Mouse (Mus musculus) spleen, adult 10 weeks (tissue): ENCODE results near the gene Uqcr10. TPM values are rescaled to one million over a fixed set of nuclear protein-coding genes. Genes with fewer than 3 reads are reported as not detected.

ENCODE experiments used
- polyA plus RNA-seq: library from polyadenylated mRNA; stranded (reverse); fragments of 350-450 nt; fragmentation: Illumina TruSeq; extraction: RNeasy Lipid Tissue Mini Kit (QIAGEN cat#74804); gene quantifications from one replicate; pipeline ENCODE4 v1.2.3, GENCODE M21; 2015; ENCODE audit warnings: low replicate concordance; ENCODE audit not compliant: insufficient read depth

Uqcr10 gene
- polyA plus RNA-seq: 53.9 TPM

DNA sequence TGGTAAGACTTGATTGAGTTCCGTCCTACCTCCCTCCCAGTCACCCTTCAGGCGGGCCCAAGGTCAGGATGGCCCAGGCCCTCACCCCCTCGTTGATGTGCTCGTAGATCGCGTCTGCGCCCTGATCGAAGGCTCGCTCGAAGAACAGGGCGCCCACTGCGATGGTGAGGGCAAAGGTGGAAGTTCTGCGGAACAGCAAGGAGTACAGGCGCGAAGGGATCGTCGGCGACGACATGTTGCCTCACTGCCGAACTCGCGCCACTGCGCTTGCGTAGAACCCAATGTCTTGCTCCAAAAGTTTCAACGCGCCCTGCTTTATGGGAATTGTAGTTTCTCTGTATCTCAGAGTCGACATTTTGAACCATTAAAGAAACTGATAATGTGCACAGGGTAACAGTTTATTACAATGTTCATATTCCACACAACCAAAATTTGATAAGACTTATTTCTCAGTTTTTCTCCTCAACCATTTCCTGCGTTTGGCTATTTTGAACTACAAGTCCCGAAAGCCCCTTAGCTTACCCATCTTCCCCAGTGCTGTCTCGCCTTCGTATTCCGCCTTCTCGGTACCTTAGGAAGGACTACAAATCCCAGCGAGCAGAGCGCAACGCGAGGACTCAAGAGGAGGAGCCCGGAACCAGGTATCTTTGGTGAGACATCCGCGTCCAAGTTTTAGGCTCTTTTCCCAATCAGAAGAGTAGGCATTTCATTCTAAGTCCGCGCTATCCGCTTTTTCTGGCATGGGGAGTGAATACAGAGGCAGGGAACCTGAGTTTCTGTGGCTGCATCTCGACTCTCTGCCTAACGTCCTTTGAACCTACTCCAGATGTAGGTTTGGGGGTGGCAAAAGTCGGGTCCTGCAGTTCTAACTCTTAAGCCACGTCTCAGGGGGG lies at the start of gene Uqcr10, which contains the start of gene Zmat5:
Gene Uqcr10, minus strand, starts transcription at position 271 of the 893 bp plus-strand sequence.
Gene Zmat5, plus strand, starts transcription at position 607 of the 893 bp plus-strand sequence.

DNA sequence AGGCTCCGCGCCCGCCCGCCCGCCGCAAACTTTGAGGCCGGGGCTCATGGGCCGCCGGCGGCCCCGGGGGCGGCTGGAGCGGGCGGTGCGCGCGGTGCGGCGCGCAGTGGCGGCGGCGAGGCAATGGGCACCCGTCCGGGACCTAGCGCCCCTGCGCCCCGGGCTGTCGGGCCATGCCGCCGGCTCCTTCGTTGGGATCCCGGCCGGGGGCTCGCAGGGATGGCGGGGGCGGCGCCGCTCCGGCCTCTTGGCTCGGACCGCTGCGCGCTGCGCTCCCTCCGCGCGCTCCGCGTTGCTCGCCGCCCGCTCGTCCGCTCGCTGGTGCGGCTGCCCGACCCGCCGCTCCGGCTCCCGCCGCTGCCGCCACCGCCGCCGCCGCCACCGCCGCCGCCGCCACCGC lies 42.6 kb upstream of the Uqcr10 start, which contains the start of gene Cabp7:
Gene Cabp7, minus strand, starts transcription at position 46 of the 400 bp plus-strand sequence.

Other genes starting within 250 kb of the Uqcr10 start
- gene Mtmr3, start 109.5 kb downstream of the Uqcr10 start, polyA plus RNA-seq: 62.7 TPM
- gene Gm11032, start 84.3 kb downstream of the Uqcr10 start, polyA plus RNA-seq: not detected
- 23.1 TPM for gene Ascc2, start 66.6 kb downstream of the Uqcr10 start, polyA plus RNA-seq
- gene Zmat5, start 336 bp upstream of the Uqcr10 start, polyA plus RNA-seq: 12.2 TPM
- not detected for gene Cabp7, start 42.4 kb upstream of the Uqcr10 start, polyA plus RNA-seq
- gene Nf2, start 145.2 kb upstream of the Uqcr10 start, polyA plus RNA-seq: 40.6 TPM
- 18.0 TPM for gene Nipsnap1, start 169.6 kb upstream of the Uqcr10 start, polyA plus RNA-seq
- 36.4 TPM for gene Thoc5, start 191.0 kb upstream of the Uqcr10 start, polyA plus RNA-seq
- 2.3 TPM for gene Nefh, start 243.7 kb upstream of the Uqcr10 start, polyA plus RNA-seq